Mouse (Mus musculus): ENCODE measurements around the gene Trp53bp1.

Gene Trp53bp1

DNA sequence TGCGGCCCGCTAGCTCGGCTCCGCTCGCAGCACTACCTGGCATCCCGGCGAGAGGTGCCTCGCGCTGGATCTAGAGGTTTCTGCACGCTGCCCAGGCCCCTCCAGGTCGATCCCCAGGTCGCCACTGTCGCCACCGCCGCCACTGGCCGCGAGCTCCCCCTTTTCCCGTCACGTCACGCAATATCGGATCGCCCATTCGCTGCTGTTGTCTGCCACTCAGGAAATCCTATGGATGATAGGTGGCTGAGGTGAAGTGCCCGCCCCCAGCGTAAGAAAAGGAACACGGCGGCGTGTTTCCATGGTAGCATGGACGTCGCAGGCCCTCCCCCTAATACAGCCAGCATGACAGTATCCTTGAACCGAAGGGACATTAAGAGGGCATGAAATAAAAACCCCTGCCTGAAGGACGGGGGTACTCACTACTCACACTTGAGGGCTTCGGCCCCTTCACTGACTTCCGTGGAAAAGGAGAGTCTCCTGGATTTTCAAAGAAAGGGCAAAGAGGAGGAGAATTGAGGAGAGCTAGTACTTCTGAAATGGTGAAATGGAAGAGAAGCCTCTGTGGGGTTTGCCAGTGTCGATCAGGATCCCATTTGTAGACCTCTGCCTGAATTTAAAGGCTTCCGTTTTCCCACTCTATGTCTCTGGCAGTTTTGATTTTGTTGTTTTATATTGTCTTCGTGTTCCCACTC lies at the start of gene Trp53bp1:
Trp53bp1 (minus strand) TSS at position 172 of the 692 bp plus-strand sequence.
- DNase-seq (ENCODE audit: low read depth): peak; percentile 97

DNA sequence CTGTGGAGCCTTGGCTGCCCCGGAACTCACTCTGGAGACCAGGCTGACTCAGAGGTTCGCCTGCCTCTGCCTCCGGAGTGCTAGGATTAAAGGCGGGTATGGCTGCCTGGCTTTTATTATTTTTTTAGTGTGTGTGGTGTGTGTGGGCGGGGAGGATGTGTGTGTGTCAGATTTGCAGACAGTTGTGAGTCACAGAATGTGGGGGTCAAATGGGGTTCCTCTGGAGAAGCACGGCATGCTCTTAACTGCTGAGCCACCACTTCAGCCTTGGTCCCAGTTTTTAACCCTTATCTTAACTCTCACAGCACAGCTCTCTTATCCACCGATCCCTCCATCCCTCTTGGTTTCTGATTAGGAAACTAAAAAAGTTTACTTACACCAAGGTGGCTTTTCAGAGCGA lies 45.1 kb upstream of the Trp53bp1 start:
- DNase-seq (ENCODE audit: low read depth): peak; percentile 12

DNA sequence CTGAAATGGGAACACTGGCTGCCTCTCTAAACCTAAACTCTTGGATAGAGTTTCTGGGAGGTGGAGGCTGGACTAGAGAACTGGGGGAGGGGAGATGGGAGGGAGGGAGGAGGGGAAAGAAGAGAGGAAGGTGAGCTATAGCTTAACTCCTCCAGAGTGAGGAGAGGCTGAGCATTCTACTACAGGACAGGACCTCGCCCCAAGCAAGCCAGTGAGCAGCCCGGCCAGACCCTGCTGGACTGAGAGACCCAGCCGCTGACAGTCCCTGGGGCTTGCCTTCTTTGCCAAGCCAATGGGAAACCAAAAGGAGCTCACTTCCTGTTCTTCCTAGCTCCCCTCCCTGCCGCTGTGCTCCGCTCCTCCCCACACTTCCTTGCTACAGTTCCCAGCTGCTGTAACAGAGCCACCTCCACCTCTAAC lies 37.8 kb upstream of the Trp53bp1 start:
- DNase-seq (ENCODE audit: low read depth): no peak

DNA sequence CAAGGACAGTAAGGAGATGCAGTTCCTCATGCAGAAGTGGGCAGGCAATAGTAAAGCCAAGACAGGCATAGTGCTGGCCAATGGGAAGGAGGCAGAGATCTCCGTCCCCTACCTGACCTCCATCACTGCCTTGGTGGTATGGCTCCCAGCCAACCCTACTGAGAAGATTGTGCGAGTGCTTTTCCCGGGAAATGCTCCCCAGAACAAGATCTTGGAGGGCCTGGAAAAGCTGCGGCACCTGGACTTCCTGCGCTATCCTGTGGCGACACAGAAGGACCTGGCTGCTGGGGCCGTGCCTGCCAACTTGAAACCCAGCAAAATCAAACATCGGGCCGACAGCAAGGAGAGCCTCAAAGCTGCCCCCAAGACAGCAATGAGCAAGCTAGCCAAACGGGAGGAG lies 28.8 kb upstream of the Trp53bp1 start:
- no peak for DNase-seq (ENCODE audit: low read depth)

DNA sequence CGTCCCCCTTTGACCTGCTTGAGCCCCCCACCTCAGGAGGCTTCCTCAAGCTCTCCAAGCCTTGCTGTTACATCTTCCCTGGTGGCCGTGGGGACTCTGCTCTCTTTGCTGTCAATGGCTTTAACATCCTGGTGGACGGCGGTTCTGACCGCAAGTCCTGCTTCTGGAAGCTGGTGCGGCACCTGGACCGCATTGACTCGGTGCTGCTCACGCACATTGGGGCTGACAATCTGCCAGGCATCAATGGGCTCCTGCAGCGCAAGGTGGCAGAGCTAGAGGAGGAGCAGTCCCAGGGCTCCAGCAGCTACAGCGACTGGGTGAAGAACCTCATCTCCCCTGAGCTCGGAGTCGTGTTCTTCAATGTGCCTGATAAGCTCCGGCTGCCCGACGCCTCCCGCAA lies 28.3 kb upstream of the Trp53bp1 start:
- DNase-seq (ENCODE audit: low read depth): no peak

DNA sequence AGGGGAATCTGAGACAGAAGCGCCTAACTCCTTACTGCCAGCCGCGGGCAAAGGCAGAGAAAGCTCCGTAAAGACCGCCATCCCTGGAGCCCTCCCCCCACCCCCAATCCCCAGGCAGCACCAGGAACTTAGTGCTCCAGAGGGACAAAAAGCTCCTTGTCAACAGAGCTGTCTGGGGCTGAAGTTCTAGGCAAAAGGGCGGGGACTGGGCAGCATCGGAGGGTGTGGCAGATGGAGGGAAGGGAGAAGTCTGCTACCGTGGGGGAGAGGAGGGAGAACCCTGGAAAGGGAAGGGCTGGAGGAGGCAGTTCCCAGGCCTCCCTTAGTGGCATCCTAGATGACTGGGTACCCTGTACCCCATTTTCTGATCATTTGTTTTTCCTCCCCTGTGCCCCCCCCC lies 26.9 kb upstream of the Trp53bp1 start:
- no peak for DNase-seq (ENCODE audit: low read depth)

DNA sequence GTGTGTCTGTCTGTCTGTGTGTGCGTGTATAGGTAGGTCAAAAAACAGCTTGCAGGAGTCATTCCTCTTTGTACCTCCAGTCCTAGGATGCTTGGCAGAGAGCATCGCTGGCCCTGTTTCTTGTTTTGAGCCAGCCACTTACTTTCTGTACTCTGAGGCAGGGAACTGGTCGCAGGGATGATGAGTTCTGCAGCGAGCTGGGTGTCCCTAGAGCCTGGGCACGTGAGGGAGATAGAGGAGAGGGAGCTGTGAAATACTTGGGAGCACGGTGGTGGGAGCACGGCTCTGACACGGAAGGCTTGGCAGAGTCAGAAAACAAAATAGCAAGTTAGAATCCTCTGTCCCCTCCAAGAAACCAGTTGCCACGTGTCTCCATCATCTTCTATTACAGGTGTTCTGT lies 26.5 kb upstream of the Trp53bp1 start:
- no peak for DNase-seq (ENCODE audit: low read depth)

DNA sequence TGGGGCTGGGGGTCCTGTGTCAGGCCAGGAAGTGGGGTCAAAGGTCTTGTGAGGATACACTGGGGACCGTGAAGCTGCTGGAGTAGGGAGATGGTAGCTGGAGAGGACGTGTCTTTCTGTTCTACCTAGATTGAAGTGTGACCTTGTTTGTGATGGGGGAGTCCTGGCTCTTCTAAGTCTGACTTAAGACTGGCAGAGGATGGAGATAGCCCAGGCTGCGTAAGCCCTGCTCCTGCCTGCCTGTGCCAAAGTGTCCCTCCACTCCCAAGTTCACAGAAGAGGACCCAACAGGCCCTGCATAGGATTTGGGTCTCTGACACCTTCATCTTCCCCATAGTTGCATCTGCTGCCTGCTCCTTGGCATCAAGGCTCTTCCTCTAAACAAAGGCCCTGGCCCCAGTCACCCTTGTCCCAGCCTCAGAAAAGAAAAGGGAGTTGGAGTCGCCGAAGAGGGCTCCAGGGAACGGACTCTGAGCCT lies 25.6 kb upstream of the Trp53bp1 start:
- DNase-seq (ENCODE audit: low read depth): no peak

DNA sequence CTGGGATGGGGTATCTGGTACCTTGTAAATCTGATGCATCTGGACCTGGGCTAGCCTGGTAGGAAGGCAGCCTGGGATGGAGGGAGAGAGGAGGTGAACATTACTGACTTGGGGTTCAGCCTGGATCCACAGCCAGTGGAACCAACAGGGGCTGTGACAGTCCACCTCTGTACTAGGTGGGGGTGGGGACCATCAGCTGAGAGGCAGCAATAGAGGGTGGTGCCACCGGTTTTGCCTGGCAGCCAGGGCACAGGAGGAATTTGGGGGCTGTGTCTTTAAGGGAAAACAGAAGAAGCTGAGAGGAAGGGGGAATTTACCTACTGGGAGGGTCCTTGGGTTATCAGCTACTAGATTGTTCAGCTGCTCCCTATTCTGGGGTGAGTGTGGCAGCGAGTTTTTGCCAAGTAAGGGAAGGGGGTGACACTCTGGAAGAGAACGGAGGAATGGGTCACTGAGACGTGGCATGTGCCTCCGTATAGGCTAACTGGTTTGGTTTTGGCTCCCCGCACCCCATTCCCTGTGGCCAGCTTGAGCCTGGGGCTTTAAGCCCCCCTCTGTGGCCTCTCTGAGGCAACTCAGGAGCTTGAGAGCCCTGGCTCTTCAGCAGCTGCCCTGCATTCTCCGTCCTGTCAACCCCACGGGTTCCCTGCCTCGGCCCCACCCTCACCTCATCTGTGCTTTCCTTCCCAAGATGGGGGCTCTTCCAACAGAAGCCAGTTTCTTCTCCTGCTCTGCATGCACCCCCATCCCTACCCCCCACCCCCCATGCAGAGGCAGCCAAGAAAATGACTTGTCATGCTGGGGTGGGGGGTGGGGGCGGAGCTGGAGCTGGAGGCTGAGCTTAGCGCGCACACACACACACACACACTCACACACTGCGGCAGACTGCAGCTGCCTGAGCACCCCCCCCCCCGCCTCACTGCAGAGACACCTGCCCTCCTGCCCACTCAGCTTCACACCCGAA lies 24.7 kb upstream of the Trp53bp1 start:
- DNase-seq (ENCODE audit: low read depth): peak; percentile 37

DNA sequence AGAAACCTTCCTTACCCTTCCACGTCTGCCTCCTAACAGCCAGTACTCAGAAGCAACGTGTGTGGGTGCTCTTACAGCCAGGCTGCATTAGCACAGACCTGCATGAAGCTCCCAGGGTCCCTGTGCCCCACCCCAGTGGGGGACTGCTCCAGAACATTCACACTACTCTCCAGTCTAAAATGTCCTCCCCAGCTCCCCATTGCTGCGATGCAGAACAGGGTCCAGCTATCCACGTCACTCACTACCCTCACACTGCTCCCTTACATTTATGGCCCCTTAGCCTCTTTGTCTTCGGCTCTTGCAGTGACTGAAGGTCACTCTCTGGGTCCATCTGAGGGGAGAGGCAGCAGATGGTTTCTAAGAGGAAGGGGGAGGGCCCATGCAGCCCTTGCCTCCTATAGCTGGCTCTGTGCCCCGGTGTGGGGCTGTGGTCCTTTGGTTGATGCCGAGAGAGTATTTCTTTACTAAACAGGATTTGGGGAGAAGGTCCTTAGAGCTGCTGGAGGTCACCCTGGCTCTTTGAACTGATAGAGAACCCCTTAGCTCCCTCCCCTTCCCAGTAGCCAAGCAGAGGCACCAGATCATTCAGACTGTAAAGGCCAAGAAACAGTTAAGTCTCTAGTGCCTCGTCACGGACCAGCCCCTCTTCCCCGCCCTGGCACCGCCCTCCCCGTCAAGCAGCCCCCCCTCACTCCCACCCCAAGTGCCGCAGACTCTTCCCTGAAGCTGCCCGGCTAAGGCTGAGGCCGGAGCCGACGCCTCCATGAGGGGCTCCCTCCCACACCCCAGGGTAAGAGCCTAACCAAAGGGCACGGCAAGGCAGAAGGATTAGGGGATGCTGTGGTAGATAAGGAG lies 23.8 kb upstream of the Trp53bp1 start:
- DNase-seq (ENCODE audit: low read depth): no peak

DNA sequence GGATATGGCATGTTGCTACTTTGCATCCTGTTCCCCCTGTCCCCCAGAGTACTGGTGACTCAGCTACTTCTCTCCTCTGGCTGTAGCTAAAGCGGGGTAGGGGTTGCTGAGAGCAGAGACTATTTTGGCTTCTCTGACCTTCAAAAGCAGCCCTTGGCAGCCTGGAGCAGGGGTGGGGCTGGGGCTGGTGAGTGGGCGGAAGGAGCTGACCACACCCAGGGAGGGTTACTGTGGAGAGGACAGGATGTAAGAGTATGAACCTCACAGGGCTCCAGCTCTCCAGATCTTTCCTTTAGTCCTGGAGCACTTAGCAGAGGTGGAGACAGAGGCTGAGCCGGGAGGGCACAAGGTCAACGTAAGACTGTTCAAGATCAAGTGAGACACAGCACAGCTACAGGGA lies 23.0 kb upstream of the Trp53bp1 start:
- peak; percentile 57 for DNase-seq (ENCODE audit: low read depth)

DNA sequence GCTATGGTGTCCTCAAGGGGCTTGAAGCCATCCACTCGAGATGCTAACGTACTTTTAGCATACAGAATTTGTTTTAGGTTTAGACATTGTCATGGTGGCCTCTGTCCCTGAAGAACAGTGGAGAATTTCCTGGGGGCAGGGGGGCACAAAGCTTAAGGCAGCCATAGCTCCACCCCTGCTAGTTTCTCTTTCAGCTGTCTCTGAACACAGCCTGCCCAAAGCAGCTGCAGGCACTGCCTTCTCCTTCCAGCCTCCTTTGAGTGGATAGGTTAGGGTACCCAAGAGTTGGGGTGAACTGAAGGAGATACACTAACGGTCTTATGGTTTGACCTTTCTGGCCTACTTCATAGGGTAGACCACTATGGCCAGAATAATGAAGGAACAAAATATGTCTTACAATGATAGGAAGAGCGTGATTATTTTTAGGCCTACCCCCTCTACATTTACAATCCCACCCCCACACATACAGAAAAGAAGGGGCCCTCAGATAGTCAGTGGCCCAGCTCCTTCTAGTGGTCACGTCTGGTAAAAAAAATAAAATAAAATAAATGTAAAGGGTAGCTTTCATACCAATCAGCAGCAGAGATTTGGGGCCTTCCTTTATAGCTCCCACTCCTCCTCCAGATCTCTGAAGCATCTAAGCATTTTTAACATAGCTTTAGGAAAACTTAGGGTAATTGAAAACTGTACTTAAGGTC lies 21.3 kb upstream of the Trp53bp1 start:
- DNase-seq (ENCODE audit: low read depth): no peak

DNA sequence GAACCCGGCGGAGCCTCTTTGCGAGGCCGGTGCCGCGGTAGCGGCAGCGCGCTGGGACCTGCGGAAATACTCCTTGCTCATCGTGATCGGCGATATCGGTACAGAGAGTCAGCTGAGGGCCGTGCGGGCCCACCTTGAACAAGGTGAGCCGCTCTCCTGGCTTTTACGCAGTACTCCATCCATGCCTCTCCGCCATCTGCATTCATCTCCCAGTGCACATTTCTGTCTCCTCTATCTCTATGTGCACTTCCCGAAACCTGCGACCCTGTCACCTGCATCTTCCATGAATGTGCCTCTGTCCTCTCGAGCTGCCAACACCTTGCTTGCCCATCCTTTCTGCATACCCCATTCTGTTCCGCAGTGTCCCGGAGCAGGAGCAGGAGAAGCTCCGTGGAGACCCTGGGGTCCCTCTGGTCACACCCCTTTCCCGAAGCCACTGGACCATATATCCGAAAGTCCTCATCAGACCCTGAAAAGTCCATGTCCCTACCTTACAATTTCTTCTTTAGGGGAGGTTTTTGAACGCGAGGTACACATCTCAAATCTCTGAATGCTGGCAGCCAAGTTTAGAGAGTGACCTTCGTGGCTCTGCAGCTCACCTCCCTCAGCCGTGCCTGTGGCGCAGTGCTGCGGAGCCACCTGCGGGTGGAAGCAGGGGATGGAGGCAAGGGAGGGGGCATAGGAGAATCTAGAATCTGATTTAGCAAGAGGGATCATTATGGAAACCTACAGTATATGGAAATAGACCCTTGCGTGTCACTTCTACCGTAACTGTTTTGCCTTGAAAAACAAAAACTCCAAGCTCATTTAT lies 18.7 kb upstream of the Trp53bp1 start:
- DNase-seq (ENCODE audit: low read depth): peak; percentile 55

DNA sequence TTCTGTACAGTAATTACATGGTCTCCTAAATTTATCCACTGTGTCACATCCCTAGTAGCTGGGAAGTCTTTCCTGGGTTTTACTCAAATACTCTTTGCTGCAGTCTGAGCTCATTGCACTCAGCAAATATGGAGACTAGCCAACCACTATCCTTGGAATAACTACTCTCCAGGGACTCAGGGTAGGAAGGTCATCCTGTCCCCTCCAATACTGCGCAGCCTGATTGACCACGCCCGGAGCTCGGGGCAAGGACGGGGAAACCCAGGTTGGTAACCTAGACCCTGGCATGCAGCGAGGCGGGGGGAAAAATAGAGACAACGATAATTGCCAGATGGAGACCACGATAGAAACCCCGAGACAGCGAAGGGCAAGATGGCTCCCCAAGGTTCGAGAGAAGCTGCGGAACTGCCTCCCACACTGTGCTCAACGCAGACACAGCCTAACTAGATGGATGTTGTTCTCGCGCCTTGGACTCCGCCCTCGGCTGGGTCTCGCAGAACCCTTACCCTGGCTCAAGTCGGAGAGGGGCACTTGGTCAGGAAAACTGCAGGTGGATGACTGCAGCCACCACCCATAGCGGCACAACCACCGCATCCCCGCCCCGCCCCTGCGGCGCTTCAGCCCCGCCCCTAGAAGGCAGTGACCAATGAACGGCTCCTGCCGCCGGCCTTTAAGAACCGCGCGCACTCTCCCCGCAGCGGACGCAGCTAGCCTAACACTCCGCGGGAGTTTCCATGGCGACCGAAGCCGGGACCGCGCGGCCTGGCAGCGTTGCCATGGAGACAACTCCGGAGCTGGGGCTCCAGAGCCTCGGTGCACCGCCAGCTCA lies 17.9 kb upstream of the Trp53bp1 start, which contains the start of gene Map1a:
Map1a (plus strand) TSS at position 700 of the 829 bp plus-strand sequence.
- peak; percentile 98 for DNase-seq (ENCODE audit: low read depth)

DNA sequence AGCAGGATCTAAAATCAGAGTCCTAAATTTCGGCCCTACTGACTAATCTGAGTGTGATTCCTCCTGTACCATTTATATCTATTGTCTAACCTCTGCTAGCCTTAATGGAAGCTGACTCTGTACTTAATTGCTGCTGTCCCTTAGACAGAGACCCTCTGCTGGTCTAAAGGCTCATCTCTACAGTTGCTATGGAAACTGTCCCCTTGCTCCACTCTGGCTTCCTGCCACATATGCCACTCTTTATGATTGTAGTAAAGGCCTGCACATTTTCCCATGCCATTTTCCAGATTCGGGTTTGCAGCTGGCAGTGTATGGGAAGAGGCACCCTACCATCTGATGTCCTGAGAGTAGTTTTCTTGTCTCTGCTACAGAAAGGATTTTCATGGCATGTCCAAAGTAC lies 16.6 kb upstream of the Trp53bp1 start:
- no peak for DNase-seq (ENCODE audit: low read depth)

DNA sequence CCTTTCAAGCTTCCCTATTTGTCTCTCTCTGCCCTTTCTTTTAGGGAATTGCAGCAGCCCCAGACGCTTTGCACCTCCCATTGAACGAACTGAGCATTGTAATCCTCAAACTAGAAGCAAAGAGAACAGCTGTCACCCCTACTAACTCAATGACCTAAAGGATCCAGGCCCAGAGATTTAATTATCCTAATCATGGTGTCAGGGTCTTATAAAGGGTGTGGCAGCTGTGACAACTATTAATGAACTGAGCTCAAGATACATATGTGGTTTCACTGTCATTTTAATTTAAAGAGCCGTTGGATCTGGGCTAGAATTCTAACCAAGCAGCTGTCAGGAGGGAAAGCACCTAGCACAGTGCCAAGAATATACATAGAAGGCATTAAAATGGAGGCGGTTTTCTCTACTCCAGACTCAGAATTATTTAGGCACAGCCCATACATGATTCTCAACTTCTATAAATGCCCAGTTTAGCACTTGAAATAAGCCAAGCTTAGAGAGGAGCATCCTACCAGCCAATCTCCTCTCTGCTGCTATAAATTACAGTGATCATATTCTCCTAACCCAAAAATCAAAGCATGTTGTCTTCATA lies 815 bp upstream of the Trp53bp1 start:
- no peak for DNase-seq (ENCODE audit: low read depth)

DNA sequence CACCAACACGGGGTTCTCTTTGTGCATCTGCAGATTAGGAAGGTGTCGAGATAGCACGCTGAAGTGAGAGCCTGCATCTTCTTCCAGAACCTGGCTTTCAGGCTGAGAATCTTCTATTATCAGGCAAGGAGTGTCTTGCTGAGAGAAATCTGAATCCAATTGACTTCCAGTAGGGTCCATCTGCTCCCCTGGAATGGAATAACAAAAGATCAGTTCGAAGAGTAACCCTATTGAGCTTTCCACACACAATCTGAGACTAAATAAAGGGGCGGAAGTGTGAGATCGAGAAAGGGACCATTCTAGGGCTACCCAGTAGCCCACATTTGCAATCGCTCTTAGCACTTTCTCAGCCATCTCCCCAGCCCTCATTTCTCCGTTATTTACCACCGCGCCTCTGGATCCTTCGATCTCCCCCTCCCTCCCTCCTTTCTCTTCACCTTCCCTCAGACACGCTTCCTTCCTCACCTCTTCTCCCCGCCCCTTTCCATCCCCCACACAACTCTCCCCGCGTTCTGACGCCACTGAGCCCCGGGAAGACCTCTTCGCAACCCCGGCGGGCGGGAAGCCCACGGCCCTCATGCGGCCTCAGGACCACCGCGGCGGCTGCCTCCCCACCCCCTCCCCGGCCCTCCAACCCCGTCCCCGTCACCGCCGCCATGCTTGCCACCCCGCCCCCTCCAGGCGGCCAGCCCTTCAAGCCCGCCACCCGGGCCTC lies 529 bp downstream of the Trp53bp1 start:
- no peak for DNase-seq (ENCODE audit: low read depth)

DNA sequence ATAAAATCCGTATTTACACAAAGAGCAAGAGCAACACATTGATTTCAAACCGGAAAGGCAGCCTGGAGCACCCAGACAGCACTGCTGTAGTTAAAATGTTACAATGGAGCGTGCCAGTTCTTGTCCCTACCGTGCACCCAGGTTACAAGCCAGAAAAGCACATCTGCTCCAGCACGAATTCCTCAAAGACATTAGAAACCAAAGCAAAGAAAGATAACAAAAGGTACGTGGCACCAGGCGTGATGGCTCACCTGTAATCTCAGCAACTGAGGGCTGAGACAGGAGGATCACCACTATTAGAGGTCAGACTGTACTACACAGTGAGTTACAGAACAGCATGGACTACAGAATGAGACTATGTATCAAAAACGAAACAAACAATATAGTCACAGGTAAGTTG lies 2.8 kb downstream of the Trp53bp1 start:
- DNase-seq (ENCODE audit: low read depth): no peak

DNA sequence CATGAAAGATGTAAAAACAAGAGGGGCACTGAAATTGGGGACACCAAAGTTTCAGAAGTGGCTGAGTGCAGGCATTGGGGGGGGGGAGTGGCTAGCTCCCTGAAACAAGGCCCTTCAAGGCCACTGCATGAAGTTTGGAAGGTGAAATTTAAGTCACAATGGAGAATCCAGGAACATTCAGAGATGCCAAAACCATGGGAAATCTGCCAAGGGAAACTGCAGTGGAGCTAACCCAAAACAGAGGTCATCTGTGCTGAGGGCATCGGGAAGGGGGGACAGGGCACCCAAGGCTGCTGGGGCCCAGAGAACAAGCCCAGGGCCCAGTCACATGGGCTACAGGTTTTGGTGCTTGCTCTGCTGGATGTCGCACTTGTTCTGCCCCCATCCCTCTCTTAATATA lies 21.4 kb downstream of the Trp53bp1 start:
- no peak for DNase-seq (ENCODE audit: low read depth)
